Mouse (Mus musculus) hindlimb bud, embryonic 11.5 days (tissue): ENCODE results near the gene Bcan.

ENCODE experiments used
- DNase-seq: peaks from one replicate; pipeline ENCODE4 v3.0.0-alpha.2; 2012; ENCODE audit warnings: low read depth, low spot score; ENCODE audit errors: extremely low spot score

The Bcan gene

GRCm38 (mm10) chr3:87947056-87947810 lies 52.8 kb downstream of the Bcan start:
- no peak for DNase-seq

GRCm38 (mm10) chr3:87946541-87946860 lies 53.5 kb downstream of the Bcan start:
- DNase-seq: no peak

- no peak for DNase-seq
Observed at GRCm38 (mm10) chr3:87945781-87946540, 54.1 kb downstream of the Bcan start.

GRCm38 (mm10) chr3:87944838-87945600 lies 55.0 kb downstream of the Bcan start:
- DNase-seq: no peak

GRCm38 (mm10) chr3:87943586-87943985 lies 56.4 kb downstream of the Bcan start:
- no peak for DNase-seq

- no peak for DNase-seq
Observed at GRCm38 (mm10) chr3:87942471-87942870, 57.6 kb downstream of the Bcan start.

GRCm38 (mm10) chr3:87940611-87941010 lies 59.4 kb downstream of the Bcan start:
- DNase-seq: no peak
